Mouse (Mus musculus) erythroblast, embryonic 14.5 days (primary cell): ENCODE data around the gene Pex14. TPM values are rescaled to one million over a fixed set of nuclear protein-coding genes. Genes with fewer than 3 reads are reported as not detected.

ENCODE experiments used
- H3K27me3 ChIP-seq: 2 replicates; pipeline ENCODE4 v1.6.1; 2012; ENCODE audit warnings: inconsistent platforms; ENCODE audit not compliant: control insufficient read depth
- H3K36me3 ChIP-seq: 2 replicates; pipeline ENCODE4 v1.6.1; 2012; ENCODE audit warnings: mild to moderate bottlenecking, inconsistent platforms; ENCODE audit not compliant: control insufficient read depth
- H3K4me1 ChIP-seq: 2 replicates; pipeline ENCODE4 v1.6.1; 2012; ENCODE audit warnings: inconsistent platforms; ENCODE audit not compliant: control insufficient read depth
- H3K4me3 ChIP-seq: replicated peaks from 2 replicates; pipeline ENCODE3; 2012; ENCODE audit warnings: moderate library complexity, mild to moderate bottlenecking, inconsistent platforms
- H3K9me3 ChIP-seq: 2 replicates; pipeline ENCODE4 v1.6.1; 2012; ENCODE audit warnings: low read length, inconsistent platforms, mixed read lengths; ENCODE audit not compliant: control insufficient read depth
- GATA1 ChIP-seq: IDR thresholded peaks from 2 replicates; pipeline ENCODE4 v1.6.1; 2012; ENCODE audit warnings: low read length, inconsistent platforms, mixed read lengths
- TAL1 ChIP-seq: IDR thresholded peaks from 3 replicates; pipeline ENCODE4 v1.6.1; 2012; ENCODE audit warnings: low read length, inconsistent platforms, mixed read lengths
- polyA plus RNA-seq: library from polyadenylated mRNA; stranded (reverse); fragments of >175 nt; gene quantifications from 2 replicates; pipeline ENCODE4 v1.2.3, GENCODE M21; 2012

Gene Pex14
- 2.0 and 2.8 TPM in 2 replicates for polyA plus RNA-seq

GRCm38 (mm10) chr4:149099369-149100017 is at the start of gene Pex14:
Gene Pex14 (minus strand): TSS chr4:149099876.
- TF ChIP-seq GATA1 (no peak), TAL1 (no peak)
- no peaks in the 10 kb centered on the region for H3K9me3 ChIP-seq
- peaks cover 31% of the 10 kb centered on the region for H3K4me1 ChIP-seq
- H3K36me3 ChIP-seq, result no peaks in the 10 kb centered on the region
- peak within 1 kb of the TSS; percentile 97 for H3K4me3 ChIP-seq
- H3K27me3 ChIP-seq, result no peaks in the 10 kb centered on the region

GRCm38 (mm10) chr4:149149196-149149595 is 49.5 kb upstream of the Pex14 start:
- peaks cover 2% of the 10 kb centered on the region; the same call in 1 of the 2 replicates for H3K27me3 ChIP-seq
- TF ChIP-seq GATA1 (no peak), TAL1 (no peak)
- H3K36me3 ChIP-seq, result peaks cover 42% of the 10 kb centered on the region
- 0 out of 2 replicates have a peak, but pooled peaks cover 2% of the 10 kb centered on the region for H3K9me3 ChIP-seq
- no peaks in the 10 kb centered on the region for H3K4me1 ChIP-seq
- no peak overlapping the region for H3K4me3 ChIP-seq

- Histone ChIP-seq H3K4me1 (no peaks in the 10 kb centered on the region), H3K4me3 (no peak overlapping the region), H3K27me3 (peaks cover 2% of the 10 kb centered on the region; the same call in 1 of the 2 replicates), H3K36me3 (peaks cover 31% of the 10 kb centered on the region), H3K9me3 (0 out of 2 replicates have a peak, but pooled peaks cover 2% of the 10 kb centered on the region)
- TF ChIP-seq GATA1 (no peak), TAL1 (no peak)
Measured at GRCm38 (mm10) chr4:149148084-149148483, 48.4 kb upstream of the Pex14 start.

GRCm38 (mm10) chr4:149147528-149147927 is 47.9 kb upstream of the Pex14 start:
- Histone ChIP-seq H3K4me3 (no peak overlapping the region), H3K36me3 (peaks cover 26% of the 10 kb centered on the region), H3K27me3 (peaks cover 2% of the 10 kb centered on the region; the same call in 1 of the 2 replicates), H3K9me3 (0 out of 2 replicates have a peak, but pooled peaks cover 2% of the 10 kb centered on the region), H3K4me1 (no peaks in the 10 kb centered on the region)
- TF ChIP-seq GATA1 (no peak), TAL1 (no peak)

- no peak overlapping the region for H3K4me3 ChIP-seq
- peaks cover 2% of the 10 kb centered on the region; the same call in 1 of the 2 replicates for H3K27me3 ChIP-seq
- H3K36me3 ChIP-seq, result peaks cover 4% of the 10 kb centered on the region
- no peaks in the 10 kb centered on the region for H3K4me1 ChIP-seq
- no peaks in the 10 kb centered on the region for H3K9me3 ChIP-seq
- TF ChIP-seq GATA1, result no peak
- no peak for TF ChIP-seq TAL1
Measured at GRCm38 (mm10) chr4:149145151-149145550, 45.5 kb upstream of the Pex14 start.

GRCm38 (mm10) chr4:149144459-149144858 is 44.8 kb upstream of the Pex14 start:
- Histone ChIP-seq H3K4me1 (no peaks in the 10 kb centered on the region), H3K36me3 (no peaks in the 10 kb centered on the region), H3K4me3 (no peak overlapping the region), H3K27me3 (peaks cover 2% of the 10 kb centered on the region; the same call in 1 of the 2 replicates), H3K9me3 (no peaks in the 10 kb centered on the region)
- no peak for TF ChIP-seq GATA1
- no peak for TF ChIP-seq TAL1

- H3K4me1 ChIP-seq, result no peaks in the 10 kb centered on the region
- H3K4me3 ChIP-seq, result no peak overlapping the region
- no peaks in the 10 kb centered on the region for H3K36me3 ChIP-seq
- no peaks in the 10 kb centered on the region for H3K9me3 ChIP-seq
- peaks cover 2% of the 10 kb centered on the region; the same call in 1 of the 2 replicates for H3K27me3 ChIP-seq
- no peak for TF ChIP-seq TAL1
- TF ChIP-seq GATA1, result no peak
Measured at GRCm38 (mm10) chr4:149143594-149143993, 43.9 kb upstream of the Pex14 start.

GRCm38 (mm10) chr4:149138515-149138914 is 38.8 kb upstream of the Pex14 start:
- TF ChIP-seq TAL1, result no peak
- no peak for TF ChIP-seq GATA1
- Histone ChIP-seq H3K4me3 (no peak overlapping the region), H3K36me3 (no peaks in the 10 kb centered on the region), H3K27me3 (no peaks in the 10 kb centered on the region), H3K4me1 (peaks cover 13% of the 10 kb centered on the region), H3K9me3 (no peaks in the 10 kb centered on the region)

- Histone ChIP-seq H3K4me1 (peaks cover 13% of the 10 kb centered on the region), H3K4me3 (peak within 1 kb of the TSS; percentile 92), H3K27me3 (no peaks in the 10 kb centered on the region), H3K9me3 (no peaks in the 10 kb centered on the region), H3K36me3 (peaks cover 5% of the 10 kb centered on the region)
- TF ChIP-seq GATA1 (no peak), TAL1 (no peak)
Measured at GRCm38 (mm10) chr4:149136982-149137770, 37.5 kb upstream of the Pex14 start, which contains the start of gene Cenps. Gene Cenps (minus strand): TSS chr4:149137629.
